Mouse (Mus musculus): Measurements from ENCODE around the gene Olfr730. TPM values are rescaled to one million over a fixed set of nuclear protein-coding genes. Genes with fewer than 3 reads are reported as not detected.

The Olfr730 gene
- not detected in 2 replicates for total RNA-seq (2014; fragmentation: Nextera tagmentation)
- total RNA-seq (2017), result not detected in 2 replicates

DNA sequence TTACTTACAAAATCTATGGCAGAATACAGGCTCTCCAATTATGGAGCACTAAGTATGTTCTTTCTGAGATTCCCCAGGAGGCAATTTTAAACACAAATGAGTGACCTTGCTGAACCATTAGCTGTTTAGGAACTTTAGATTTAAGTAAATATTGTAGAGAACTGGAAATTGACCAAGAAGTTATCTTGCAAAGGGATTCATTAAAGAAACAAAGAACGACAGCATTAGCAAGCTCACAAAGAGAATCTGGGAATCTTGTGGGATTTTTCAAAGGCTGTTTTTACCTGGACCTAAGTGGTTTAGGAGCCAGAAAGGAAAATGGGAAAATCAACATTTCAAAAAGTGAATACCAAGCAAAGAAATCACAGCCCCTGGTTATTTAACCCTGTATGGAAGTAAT, at the start of gene Olfr730:
Gene Olfr730, minus strand, starts transcription at position 101 of the 400 bp plus-strand sequence.
- ATAC-seq (replicated peaks; ENCODE audit: low FRiP score, low TSS enrichment, poor library complexity, severe bottlenecking), result no peak

DNA sequence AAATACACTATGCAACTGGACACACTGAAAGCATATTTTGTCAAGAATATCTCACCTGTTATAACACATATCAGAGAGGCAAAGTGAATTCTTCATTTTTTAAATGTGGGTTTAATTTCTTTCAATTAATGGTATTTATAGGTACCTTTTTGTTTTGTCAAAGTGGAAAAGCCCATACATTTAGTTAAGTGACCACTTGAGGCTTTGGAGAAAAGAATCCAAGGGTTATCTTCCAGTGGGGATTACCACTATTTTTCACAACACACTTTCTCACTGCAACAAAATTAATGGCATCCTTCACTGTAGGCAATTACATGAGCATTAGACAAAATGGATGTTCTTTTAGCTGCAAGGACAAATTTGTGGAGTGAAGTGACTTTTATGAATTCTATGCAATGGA, 35.2 kb downstream of the Olfr730 start, which contains the start of gene Olfr729:
Gene Olfr729, minus strand, starts transcription at position 101 of the 400 bp plus-strand sequence.
- no peak for ATAC-seq (replicated peaks; ENCODE audit: low FRiP score, low TSS enrichment, poor library complexity, severe bottlenecking)

DNA sequence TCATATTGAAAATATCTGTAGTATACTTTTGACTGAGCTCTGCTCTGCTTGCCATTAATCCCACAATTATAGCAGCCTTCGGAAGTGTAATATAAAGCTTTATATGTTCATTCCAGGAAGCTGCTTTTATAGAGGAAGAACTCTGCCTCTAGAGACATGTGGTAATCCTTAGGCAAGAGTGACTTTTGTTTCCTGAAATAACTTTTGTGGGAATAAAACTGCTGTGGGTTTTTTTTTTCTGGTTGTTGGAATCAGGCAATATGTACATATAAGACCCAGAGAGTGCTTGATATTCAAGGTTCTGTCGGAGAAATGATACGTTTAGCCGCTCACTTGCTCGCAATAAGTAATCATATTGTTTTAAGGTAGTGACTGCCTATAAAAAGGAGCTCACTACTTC, 45.4 kb downstream of the Olfr730 start, which contains the start of gene Olfr728:
Gene Olfr728, minus strand, starts transcription at position 101 of the 400 bp plus-strand sequence.
- ATAC-seq (replicated peaks; ENCODE audit: low FRiP score, low TSS enrichment, poor library complexity, severe bottlenecking), result no peak

Other genes with a start within 250 kb of the Olfr730 start
- gene Olfr724, start 224.9 kb downstream of the Olfr730 start, total RNA-seq (2014; fragmentation: Nextera tagmentation), result not detected in 2 replicates
- gene Olfr724, start 224.9 kb downstream of the Olfr730 start, total RNA-seq (2017), result not detected in 2 replicates
- gene Olfr725, start 147.8 kb downstream of the Olfr730 start, total RNA-seq (2014; fragmentation: Nextera tagmentation), result not detected in 2 replicates
- gene Olfr725, start 147.8 kb downstream of the Olfr730 start, total RNA-seq (2017), result not detected in 2 replicates
- not detected in 2 replicates for gene Olfr726, start 97.2 kb downstream of the Olfr730 start, total RNA-seq (2014; fragmentation: Nextera tagmentation)
- gene Olfr726, start 97.2 kb downstream of the Olfr730 start, total RNA-seq (2017), result not detected in 2 replicates
- gene Olfr727, start 65.0 kb downstream of the Olfr730 start, total RNA-seq (2014; fragmentation: Nextera tagmentation), result not detected in 2 replicates
- not detected in 2 replicates for gene Olfr727, start 65.0 kb downstream of the Olfr730 start, total RNA-seq (2017)
- not detected in 2 replicates for gene Olfr728, start 45.5 kb downstream of the Olfr730 start, total RNA-seq (2014; fragmentation: Nextera tagmentation)
- gene Olfr728, start 45.5 kb downstream of the Olfr730 start, total RNA-seq (2017), result not detected in 2 replicates
- not detected in 2 replicates for gene Olfr729, start 35.3 kb downstream of the Olfr730 start, total RNA-seq (2014; fragmentation: Nextera tagmentation)
- gene Olfr729, start 35.3 kb downstream of the Olfr730 start, total RNA-seq (2017), result not detected in 2 replicates
- not detected in 2 replicates for gene Olfr731, start 53.7 kb upstream of the Olfr730 start, total RNA-seq (2014; fragmentation: Nextera tagmentation)
- gene Olfr731, start 53.7 kb upstream of the Olfr730 start, total RNA-seq (2017), result not detected in 2 replicates
- gene Olfr732, start 96.0 kb upstream of the Olfr730 start, total RNA-seq (2014; fragmentation: Nextera tagmentation), result not detected in 2 replicates
- not detected in 2 replicates for gene Olfr732, start 96.0 kb upstream of the Olfr730 start, total RNA-seq (2017)
- gene Olfr733, start 113.3 kb upstream of the Olfr730 start, total RNA-seq (2014; fragmentation: Nextera tagmentation), result not detected in 2 replicates
- not detected in 2 replicates for gene Olfr733, start 113.3 kb upstream of the Olfr730 start, total RNA-seq (2017)
- not detected in 2 replicates for gene Olfr734, start 138.6 kb upstream of the Olfr730 start, total RNA-seq (2014; fragmentation: Nextera tagmentation)
- gene Olfr734, start 138.6 kb upstream of the Olfr730 start, total RNA-seq (2017), result not detected in 2 replicates
- not detected in 2 replicates for gene Olfr735, start 160.7 kb upstream of the Olfr730 start, total RNA-seq (2014; fragmentation: Nextera tagmentation)
- gene Olfr735, start 160.7 kb upstream of the Olfr730 start, total RNA-seq (2017), result not detected in 2 replicates
- gene Tlr11, start 169.7 kb upstream of the Olfr730 start, total RNA-seq (2014; fragmentation: Nextera tagmentation), result not detected in 2 replicates
- 0.11 TPM in 1 of 2 replicates, not detected in the other for gene Tlr11, start 169.7 kb upstream of the Olfr730 start, total RNA-seq (2017)
- gene Olfr736, start 193.0 kb upstream of the Olfr730 start, total RNA-seq (2014; fragmentation: Nextera tagmentation), result not detected in 2 replicates
- not detected in 2 replicates for gene Olfr736, start 193.0 kb upstream of the Olfr730 start, total RNA-seq (2017)
- gene Olfr738, start 219.4 kb upstream of the Olfr730 start, total RNA-seq (2014; fragmentation: Nextera tagmentation), result not detected in 2 replicates
- gene Olfr738, start 219.4 kb upstream of the Olfr730 start, total RNA-seq (2017), result not detected in 2 replicates
- gene Olfr739, start 230.4 kb upstream of the Olfr730 start, total RNA-seq (2014; fragmentation: Nextera tagmentation), result not detected in 2 replicates
- not detected in 2 replicates for gene Olfr739, start 230.4 kb upstream of the Olfr730 start, total RNA-seq (2017)

Measured in megakaryocyte-erythroid progenitor cell, adult 5-6 weeks (primary cell).